Mouse (Mus musculus) liver, adult 2 months (tissue): Measurements from ENCODE around the gene Ctsll3.
A peak's percentile ranks its signal among the peaks of the same experiment; 100 is the strongest.

Experiments
- CTCF ChIP-seq: fragments of 200-500 bp; IDR thresholded peaks from 2 replicates; pipeline ENCODE4 v1.5.1; 2011; ENCODE audit warnings: low read depth, low read length, control low read depth
- POLR2A ChIP-seq: fragments of 200-500 bp; IDR thresholded peaks from 2 replicates; pipeline ENCODE4 v1.6.1; 2011; ENCODE audit warnings: low read length, control low read depth; ENCODE audit not compliant: insufficient read depth; ENCODE audit errors: extremely low read depth

DNA sequence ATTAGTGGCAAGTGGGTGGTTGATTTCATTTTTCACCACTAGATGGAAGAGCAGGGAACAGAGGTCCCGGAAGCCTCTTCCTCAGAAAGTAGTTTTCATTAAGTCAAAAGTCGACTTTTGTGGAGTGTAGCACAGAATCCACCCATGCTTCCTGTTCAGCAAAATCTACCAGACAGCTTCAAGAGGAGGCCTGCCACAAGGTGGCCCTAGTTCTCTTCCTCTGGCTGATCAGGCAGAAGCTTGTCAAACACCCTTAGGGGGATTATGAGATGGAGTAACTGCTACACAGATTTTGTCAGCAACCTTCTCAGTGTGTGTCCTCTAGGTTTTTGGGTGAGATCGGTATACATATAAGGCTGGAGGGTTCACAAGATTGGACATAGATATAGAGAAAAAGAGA lies 23.4 kb upstream of the Ctsll3 start:
- TF ChIP-seq POLR2A (no peak), CTCF (peak; percentile 47)
